Mouse (Mus musculus): ENCODE measurements around the gene AY074887.
"Not testable (repeated sequence)": the region's sequence is repeated elsewhere in the genome, so short reads cannot be mapped to it uniquely, and the experiment has no call there.

AY074887 gene

GRCm38 (mm10) chr9:54950575-54951321, at the start of gene AY074887, which contains the start of gene Psma4:
TSS of gene AY074887 (minus strand) at chr9:54950998.
TSS of gene Psma4 (plus strand) at chr9:54950790.
- peak; percentile 89 for DNase-seq

GRCm38 (mm10) chr9:54995645-54996044, 44.8 kb upstream of the AY074887 start:
- no peak for DNase-seq

- DNase-seq = no peak
These were observed 43.6 kb upstream of the AY074887 start for GRCm38 (mm10) chr9:54994381-54994780.

GRCm38 (mm10) chr9:54990362-54990761, 39.6 kb upstream of the AY074887 start:
- no peak for DNase-seq

GRCm38 (mm10) chr9:54982401-54982800, 31.6 kb upstream of the AY074887 start:
- no peak for DNase-seq

- no peak for DNase-seq
These were observed 30.7 kb upstream of the AY074887 start for GRCm38 (mm10) chr9:54981291-54982191.

- DNase-seq = no peak
These were observed 29.9 kb upstream of the AY074887 start, which contains the start of gene Chrna5 for GRCm38 (mm10) chr9:54980674-54981073. TSS of gene Chrna5 (plus strand) at chr9:54980880.

GRCm38 (mm10) chr9:54969972-54970637, 19.3 kb upstream of the AY074887 start:
- no peak for DNase-seq

- DNase-seq = no peak
These were observed 12.9 kb upstream of the AY074887 start for GRCm38 (mm10) chr9:54963669-54964068.

- DNase-seq = no peak
These were observed 10.3 kb upstream of the AY074887 start for GRCm38 (mm10) chr9:54961059-54961458.

- not testable (repeated sequence) for DNase-seq
These were observed 636 bp downstream of the AY074887 start for GRCm38 (mm10) chr9:54950162-54950561.

GRCm38 (mm10) chr9:54949465-54949864, 1.3 kb downstream of the AY074887 start:
- no peak for DNase-seq

GRCm38 (mm10) chr9:54946256-54946655, 4.5 kb downstream of the AY074887 start:
- DNase-seq = no peak

GRCm38 (mm10) chr9:54944467-54944866, 6.3 kb downstream of the AY074887 start:
- no peak for DNase-seq

GRCm38 (mm10) chr9:54942071-54942470, 8.7 kb downstream of the AY074887 start:
- DNase-seq = no peak

GRCm38 (mm10) chr9:54932379-54932778, 18.4 kb downstream of the AY074887 start:
- no peak for DNase-seq

GRCm38 (mm10) chr9:54931765-54932164, 19.0 kb downstream of the AY074887 start:
- DNase-seq = no peak

GRCm38 (mm10) chr9:54930741-54931140, 20.1 kb downstream of the AY074887 start:
- no peak for DNase-seq

GRCm38 (mm10) chr9:54919946-54920345, 30.9 kb downstream of the AY074887 start:
- no peak for DNase-seq

- DNase-seq = no peak
These were observed 32.0 kb downstream of the AY074887 start for GRCm38 (mm10) chr9:54918781-54919180.

GRCm38 (mm10) chr9:54918191-54918590, 32.6 kb downstream of the AY074887 start:
- no peak for DNase-seq

- peak; percentile 79 for DNase-seq
These were observed 33.7 kb downstream of the AY074887 start, which contains the start of gene Hykk for GRCm38 (mm10) chr9:54917010-54917677. TSS of gene Hykk (plus strand) at chr9:54917283.

Data from right cerebral cortex, postnatal 14 days (tissue).